In genomic region chrX:12079059-12079308, GRCm38 (mm10) we compare ENCODE assay signal across 8 mouse cellular contexts.
DNase-seq lines count a peak whose midpoint lies in the region; ATAC-seq and TF ChIP-seq lines count a peak whose summit lies in the region.

No protein-coding gene starts in this region.

- H3K9me3 ChIP-seq in limb, embryonic 14.5 days (ENCODE audit: control insufficient read depth, low read length), result no peaks in the 10 kb centered on the region
- no peaks in the 10 kb centered on the region for H3K9me3 ChIP-seq in stomach, embryonic 16.5 days (replicated peaks; ENCODE audit: control insufficient read depth, low read length)

- H3K4me3 ChIP-seq in spleen, adult 2 months (ENCODE audit: extremely low read depth, insufficient read depth, insufficient read length), result peak overlapping the region; percentile 75
- H3K4me3 ChIP-seq in limb, embryonic 14.5 days (replicated peaks; ENCODE audit: low read length), result peak overlapping the region; percentile 59
- H3K4me3 ChIP-seq in stomach, embryonic 16.5 days (replicated peaks; ENCODE audit: low read length), result peak overlapping the region; percentile 68

- ATAC-seq in limb, embryonic 14.5 days (ENCODE audit: low FRiP score, low read depth), result 0 out of 2 replicates have a peak, but pooled peaks have one; percentile 14
- ATAC-seq in stomach, embryonic 16.5 days (ENCODE audit: insufficient read depth, low FRiP score), result no peak
- ATAC-seq in megakaryocyte-erythroid progenitor cell, adult 5-6 weeks (replicated peaks; ENCODE audit: low FRiP score, low TSS enrichment, poor library complexity, severe bottlenecking), result no peak

- no peaks in the 10 kb centered on the region for H3K27me3 ChIP-seq in spleen, adult 2 months (ENCODE audit: control insufficient read depth, insufficient read depth, low read length)
- H3K27me3 ChIP-seq in limb, embryonic 14.5 days (ENCODE audit: control insufficient read depth, insufficient read depth, low read length), result peaks cover 39% of the 10 kb centered on the region
- H3K27me3 ChIP-seq in stomach, embryonic 16.5 days (ENCODE audit: control insufficient read depth, insufficient read depth, low read length), result peaks cover 60% of the 10 kb centered on the region; the same call in 1 of the 2 replicates

- H3K27ac ChIP-seq in spleen, adult 2 months (ENCODE audit: insufficient read depth, low read length), result peak overlapping the region; percentile 93
- peak overlapping the region; percentile 82 for H3K27ac ChIP-seq in limb, embryonic 14.5 days (replicated peaks; ENCODE audit: low read depth, low read length)
- peak overlapping the region; percentile 88 for H3K27ac ChIP-seq in stomach, embryonic 16.5 days (ENCODE audit: low read length)

- no peak for TF ChIP-seq CTCF in spleen, adult 2 months (IDR thresholded peaks at IDR 0.05; ENCODE audit: extremely low read depth, insufficient read depth, insufficient read length, insufficient replicate concordance)

- peak overlapping the region; percentile 68 for H3K9ac ChIP-seq in limb, embryonic 14.5 days (ENCODE audit: low read depth, low read length, severe bottlenecking)
- peak overlapping the region; percentile 79 for H3K9ac ChIP-seq in stomach, embryonic 16.5 days (ENCODE audit: low read length)

- H3K4me1 ChIP-seq in spleen, adult 2 months (ENCODE audit: control insufficient read depth, insufficient read depth, insufficient read length), result peaks cover 11% of the 10 kb centered on the region; the same call in 1 of the 2 replicates
- peaks cover 13% of the 10 kb centered on the region; the same call in 1 of the 2 replicates for H3K4me1 ChIP-seq in limb, embryonic 14.5 days (ENCODE audit: control insufficient read depth, insufficient read depth, low read length)
- H3K4me1 ChIP-seq in stomach, embryonic 16.5 days (ENCODE audit: control insufficient read depth, insufficient read depth, low read length), result peaks cover 7% of the 10 kb centered on the region; the same call in 1 of the 2 replicates

- DNase-seq in embryo, embryonic 10.5 days (ENCODE audit: low spot score), result peak; percentile 42
- DNase-seq in embryo, embryonic 9.5 days (ENCODE audit: extremely low spot score), result no peak
- DNase-seq in spleen, adult 2 months (ENCODE audit: low read depth in 1 of 2, low spot score in 2 of 2), result no peak
- DNase-seq in spleen, adult 18-20 months, result no peak
- DNase-seq in limb, embryonic 14.5 days (ENCODE audit: low spot score), result no peak
- DNase-seq in frontal cortex, postnatal 25 days (ENCODE audit: low spot score in 2 of 2), result no peak

- peak overlapping the region; percentile 80 for H3K4me2 ChIP-seq in limb, embryonic 14.5 days (replicated peaks; ENCODE audit: low read depth, low read length, severe bottlenecking)
- H3K4me2 ChIP-seq in stomach, embryonic 16.5 days (ENCODE audit: low read depth, low read length), result peak overlapping the region; percentile 73

- no peak for TF ChIP-seq POLR2A in spleen, adult 2 months (IDR thresholded peaks at IDR 0.05; ENCODE audit: low read depth, low read length)
- TF ChIP-seq POLR2A in limb, embryonic 14.5 days (IDR thresholded peaks at IDR 0.05; ENCODE audit: borderline replicate concordance, extremely low read depth, insufficient read depth, insufficient read length), result no peak

- no peaks in the 10 kb centered on the region for H3K36me3 ChIP-seq in spleen, adult 2 months (ENCODE audit: control insufficient read depth, insufficient read depth, low read length)
- H3K36me3 ChIP-seq in limb, embryonic 14.5 days (ENCODE audit: control insufficient read depth, insufficient read depth, low read length), result no peaks in the 10 kb centered on the region
- H3K36me3 ChIP-seq in stomach, embryonic 16.5 days (ENCODE audit: control insufficient read depth, insufficient read depth, low read length), result no peaks in the 10 kb centered on the region

- 5% methylated on average over 26 of the region's 27 CpGs for WGBS in spleen, adult 2 months
- 12% methylated on average over 6 of the region's 27 CpGs for WGBS in limb, embryonic 14.5 days
- 2% methylated on average over 27 of the region's 27 CpGs for WGBS in stomach, embryonic 16.5 days
